Mouse (Mus musculus): ENCODE results near the gene Tex14.
"Not testable (repeated sequence)": the region's sequence is repeated elsewhere in the genome, so short reads cannot be mapped to it uniquely, and the experiment has no call there.

Gene Tex14

GRCm38 (mm10) chr11:87448476-87449199, 43.8 kb downstream of the Tex14 start:
- peak; percentile 42 to 65 for DNase-seq

- no peak for DNase-seq
Observed at GRCm38 (mm10) chr11:87449200-87449547, 44.3 kb downstream of the Tex14 start.

GRCm38 (mm10) chr11:87449847-87450246, 45.0 kb downstream of the Tex14 start:
- not testable (repeated sequence) for DNase-seq

DNA sequence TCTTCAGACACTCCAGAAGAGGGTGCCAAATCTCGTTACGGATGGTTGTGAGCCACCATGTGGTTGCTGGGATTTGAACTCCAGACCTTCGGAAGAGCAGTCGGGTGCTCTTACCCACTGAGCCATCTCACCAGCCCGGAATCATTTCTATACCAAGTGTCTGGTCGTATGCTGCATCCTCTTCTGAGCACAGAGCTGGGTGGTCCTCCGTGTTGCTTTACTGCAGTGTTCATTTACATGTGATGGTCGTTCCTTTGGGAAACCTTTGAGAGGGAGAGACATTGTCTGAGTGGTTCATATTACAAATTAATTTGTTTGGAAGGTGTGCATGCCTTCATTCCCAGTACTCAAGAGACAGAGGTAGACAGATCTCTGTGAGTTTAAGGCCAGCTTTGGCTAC, 47.9 kb downstream of the Tex14 start:
- DNase-seq: not testable (repeated sequence)

DNA sequence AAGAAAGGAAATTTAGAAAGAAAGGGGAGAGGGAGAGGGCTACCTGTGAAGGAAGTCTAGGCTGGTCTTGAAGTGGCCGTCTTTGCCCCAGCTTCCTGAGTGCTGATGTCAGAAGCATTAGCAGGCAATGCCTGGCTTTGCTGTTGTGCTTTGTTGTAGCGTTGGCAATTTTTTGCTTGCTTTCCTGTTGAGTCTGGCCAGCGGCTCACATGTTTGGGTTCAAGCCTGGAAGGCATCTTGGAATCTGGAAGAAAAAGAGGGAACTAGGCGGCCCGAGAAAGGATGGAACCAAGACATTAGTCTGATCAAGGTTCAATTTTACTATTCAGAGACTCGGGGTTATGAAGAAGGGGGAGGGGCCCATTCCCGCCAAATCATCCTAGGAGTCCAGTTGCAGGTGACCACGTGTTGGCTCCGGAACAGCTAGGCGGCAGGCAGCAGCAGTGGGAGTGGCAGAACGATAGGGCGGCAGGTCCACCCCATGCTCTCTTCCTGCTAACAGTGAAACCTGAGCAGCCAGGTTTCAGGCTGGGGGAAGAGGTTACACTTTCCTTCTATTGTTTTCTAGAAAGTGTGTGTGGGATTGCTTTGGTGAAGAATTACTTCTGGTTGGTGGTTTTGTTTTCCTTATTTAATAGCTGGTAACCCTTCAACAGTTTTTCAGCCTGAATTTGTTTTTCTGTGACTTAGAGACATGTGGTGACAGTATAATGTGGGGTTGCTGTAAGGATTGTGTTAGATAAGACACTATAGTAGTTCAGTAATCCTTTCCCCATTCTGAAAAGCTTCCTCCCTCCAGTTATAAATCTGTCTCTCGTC, 48.6 kb downstream of the Tex14 start:
- DNase-seq: no peak

- no peak for DNase-seq
Observed at GRCm38 (mm10) chr11:87454035-87454690, 49.3 kb downstream of the Tex14 start.

DNA sequence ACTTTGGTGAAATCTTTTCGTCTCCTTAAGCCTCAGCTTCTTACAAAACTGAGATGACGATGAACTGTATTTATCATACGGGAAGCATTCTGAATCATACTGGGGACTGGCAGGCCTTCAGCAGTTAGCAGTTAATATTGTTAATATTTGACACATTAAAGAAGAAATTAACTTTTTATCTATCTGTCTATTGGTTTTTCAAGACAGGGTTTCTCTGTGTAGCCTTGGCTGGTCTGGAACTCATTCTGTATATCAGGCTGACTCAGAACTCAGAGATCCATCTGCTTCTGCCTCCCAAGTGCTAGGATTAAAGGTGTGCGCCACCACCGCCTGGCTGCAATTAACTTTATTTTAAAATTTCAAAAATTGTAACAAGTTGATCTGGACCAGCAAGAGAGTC, 50.7 kb downstream of the Tex14 start:
- DNase-seq: no peak

- no peak for DNase-seq
Observed at GRCm38 (mm10) chr11:87455984-87456383, 51.1 kb downstream of the Tex14 start.

GRCm38 (mm10) chr11:87460566-87460965, 55.7 kb downstream of the Tex14 start:
- no peak for DNase-seq

DNA sequence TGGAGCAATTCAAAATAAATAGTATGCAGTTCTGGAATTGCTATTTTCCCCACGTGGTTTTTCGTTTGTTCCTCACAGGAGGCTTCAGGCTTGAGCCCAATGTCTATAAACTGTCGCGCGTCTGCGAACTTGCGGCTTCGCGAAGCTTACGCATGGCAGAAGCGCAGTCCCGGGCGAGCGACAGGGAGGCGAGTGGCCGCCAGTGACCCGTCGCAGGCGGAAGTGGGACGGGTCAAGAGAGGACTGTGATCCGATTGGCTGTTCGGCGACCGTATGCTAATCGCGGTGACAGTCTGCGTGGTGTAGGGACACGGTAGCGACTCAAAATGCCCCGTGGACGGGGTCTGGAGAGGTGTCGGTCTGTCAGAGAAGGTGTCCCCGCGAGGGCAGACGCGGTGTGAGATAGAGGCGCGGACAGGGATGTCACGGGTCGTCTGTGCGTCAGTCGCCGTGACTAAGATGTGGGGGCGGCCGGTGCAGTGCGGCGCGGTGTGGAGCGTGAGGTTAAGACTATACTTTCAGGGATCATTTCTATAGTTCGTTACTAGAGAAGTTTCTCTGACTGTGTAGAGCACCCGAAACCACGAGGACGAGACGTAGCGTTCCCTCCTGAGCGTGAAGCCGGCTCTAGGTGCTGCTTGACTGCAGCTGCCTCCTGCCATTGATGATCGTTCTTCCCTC, 57.1 kb downstream of the Tex14 start:
- peak; percentile 81 to 88 for DNase-seq

DNA sequence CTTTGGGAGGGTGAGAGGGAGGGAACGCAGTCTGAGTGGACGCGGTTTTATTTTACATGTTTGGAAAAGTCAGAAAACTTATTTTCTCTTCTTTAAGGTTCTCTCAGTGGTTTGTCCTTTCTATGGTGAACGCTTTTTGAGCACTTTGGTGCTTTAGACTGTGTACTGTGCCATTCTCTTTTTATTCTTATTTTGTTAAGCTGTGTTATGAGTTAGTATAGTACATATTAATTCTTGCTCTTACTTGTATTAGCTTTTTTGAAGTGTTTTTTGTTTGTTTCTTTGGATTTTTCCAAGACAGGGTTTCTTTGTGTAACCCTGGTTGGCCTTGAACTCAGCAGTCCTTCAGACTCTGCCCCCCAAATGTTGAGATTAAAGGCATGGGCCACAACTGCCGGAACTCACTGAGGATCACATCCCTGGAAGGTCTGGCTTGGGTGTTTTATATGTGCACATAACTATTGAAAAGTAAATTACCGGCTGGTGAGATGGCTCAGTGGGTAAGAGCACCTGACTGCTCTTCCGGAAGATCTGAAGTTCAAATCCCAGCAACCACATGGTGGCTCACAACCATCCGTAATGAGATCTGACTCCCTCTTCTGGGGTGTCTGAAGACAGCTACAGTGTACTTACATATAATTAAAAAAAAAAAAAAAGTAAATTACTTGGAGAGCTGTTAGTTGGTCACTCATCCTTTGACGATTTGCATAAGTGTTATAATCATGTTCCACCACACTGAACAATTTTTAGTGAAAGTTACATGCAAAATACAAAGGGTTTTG, 57.8 kb downstream of the Tex14 start:
- DNase-seq: no peak

DNA sequence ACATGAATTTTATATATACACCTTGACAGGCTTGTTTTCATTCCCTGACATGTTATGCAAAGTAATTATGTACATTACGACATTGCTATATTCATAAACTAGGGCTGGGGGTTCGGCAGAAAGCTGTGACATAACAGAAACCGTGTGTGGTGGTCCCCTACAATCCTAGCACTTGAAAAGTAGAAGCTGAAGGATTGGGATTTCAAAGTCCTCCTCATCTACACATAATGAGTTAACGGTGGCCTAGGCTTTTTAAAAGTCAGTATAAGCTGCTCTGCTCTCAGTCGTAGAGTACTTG, 58.3 kb downstream of the Tex14 start:
- no peak for DNase-seq

- not testable (repeated sequence) for DNase-seq
Observed at GRCm38 (mm10) chr11:87463792-87464430, 59.0 kb downstream of the Tex14 start.

DNA sequence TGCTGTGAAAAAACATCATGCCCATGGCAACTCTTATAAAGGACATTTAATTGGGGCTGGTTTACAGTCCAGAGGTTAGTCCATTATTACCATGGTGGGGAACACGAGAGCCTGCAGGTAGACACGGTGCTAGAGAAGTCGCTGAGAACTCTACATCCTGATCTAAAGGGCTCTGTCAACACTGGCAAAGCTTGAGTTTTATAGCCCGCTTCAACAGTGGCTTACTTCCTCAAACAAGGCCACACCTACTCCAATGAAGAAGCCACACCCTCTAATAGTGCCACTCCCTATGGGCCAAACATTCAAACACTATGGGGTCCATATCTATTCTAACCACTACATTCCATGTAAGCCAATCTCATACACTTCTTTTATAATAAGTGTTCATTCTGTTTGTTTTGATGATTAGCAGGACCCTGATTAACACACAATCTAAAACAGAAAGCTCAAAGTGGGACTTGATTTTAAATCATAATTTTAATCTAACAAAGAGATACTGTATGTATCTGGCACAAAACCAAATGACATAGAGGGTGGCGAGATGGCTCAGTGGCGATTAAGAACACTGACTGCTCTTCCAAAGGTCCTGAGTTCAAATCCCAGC, 61.2 kb downstream of the Tex14 start:
- DNase-seq: no peak

DNA sequence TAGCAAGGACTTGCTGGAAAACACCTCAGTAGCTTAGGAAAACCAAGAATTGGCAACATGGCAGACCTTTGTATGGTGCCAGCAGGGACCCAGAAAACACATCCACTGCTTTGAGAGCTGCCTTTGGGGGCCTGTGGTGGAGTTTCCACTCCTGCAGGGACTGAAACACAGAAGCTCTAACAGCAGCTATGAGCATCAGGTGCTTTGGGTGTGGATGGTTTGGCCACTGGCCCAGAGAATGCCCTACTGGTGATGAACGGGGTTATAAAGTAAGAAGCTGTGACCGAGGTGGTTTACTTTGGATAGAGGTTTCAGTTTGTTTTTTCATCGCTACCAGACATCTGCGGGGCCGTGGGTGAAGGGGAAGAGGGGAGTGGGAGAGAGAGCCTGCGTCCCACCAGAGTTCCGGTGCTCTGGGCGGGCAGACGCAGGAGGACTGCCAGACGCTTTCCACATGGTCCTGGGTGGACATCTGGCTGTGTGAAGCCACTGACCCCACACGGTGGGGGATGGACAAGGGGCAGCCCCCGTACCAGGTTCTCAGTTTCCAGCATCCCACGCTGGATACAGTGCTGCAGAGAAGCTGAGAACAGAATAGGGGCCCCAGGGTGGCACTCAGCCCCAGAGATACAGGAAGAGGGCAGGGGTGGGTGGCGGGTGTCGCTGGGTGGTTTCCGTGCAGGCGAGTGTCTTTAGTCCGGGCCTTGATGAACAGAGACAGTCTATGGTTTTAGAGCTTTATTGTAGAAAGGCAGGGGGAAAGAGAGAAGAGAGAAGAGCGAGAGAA, 62.8 kb downstream of the Tex14 start:
- DNase-seq: no peak

DNA sequence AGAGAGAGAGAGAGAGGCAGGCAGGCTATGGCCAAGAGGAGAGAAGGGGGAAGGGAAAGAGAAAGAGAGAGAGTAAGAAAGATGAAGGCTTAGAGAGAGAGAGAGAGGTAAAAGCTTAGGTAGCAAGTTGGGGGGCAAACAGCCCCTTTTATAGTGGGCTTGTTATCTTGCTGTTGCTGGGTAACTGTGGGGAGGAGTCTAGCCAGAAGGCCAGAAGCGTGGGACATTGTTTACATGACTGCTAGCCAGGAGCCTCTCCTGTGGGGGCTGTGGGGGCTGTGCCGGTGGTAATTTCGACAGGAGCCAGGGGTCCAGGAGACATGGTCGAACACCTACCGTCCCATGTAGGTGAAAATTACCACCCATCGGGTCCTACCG, 63.4 kb downstream of the Tex14 start:
- no peak for DNase-seq

DNA sequence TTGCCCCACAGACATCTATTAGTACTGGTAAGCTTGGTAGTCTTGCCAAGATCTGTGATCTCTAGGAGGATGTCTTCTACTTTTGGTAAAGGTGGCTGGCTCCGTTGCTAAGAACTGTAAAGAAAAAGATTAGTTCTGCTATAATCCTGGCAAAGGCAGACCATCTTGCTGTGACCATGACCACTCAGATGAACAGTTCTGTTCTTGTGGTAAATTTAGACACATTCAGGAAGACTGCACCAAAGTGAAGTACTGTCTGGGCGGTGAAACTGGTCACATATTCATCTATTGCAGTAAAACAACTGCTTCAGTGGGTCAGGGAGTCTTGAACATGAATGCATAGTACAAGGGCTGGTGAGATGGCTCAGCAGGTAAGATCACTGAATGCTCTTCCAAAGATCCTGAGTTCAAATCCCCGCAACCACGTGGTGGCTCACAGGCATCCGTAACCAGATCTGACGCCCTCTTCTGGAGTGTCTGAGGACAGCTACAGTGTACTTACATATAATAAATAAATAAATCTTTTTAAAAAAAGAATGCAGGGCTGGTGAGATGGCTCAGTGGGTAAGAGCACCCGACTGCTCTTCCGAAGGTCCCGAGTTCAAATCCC, 63.9 kb downstream of the Tex14 start:
- no peak for DNase-seq

DNA sequence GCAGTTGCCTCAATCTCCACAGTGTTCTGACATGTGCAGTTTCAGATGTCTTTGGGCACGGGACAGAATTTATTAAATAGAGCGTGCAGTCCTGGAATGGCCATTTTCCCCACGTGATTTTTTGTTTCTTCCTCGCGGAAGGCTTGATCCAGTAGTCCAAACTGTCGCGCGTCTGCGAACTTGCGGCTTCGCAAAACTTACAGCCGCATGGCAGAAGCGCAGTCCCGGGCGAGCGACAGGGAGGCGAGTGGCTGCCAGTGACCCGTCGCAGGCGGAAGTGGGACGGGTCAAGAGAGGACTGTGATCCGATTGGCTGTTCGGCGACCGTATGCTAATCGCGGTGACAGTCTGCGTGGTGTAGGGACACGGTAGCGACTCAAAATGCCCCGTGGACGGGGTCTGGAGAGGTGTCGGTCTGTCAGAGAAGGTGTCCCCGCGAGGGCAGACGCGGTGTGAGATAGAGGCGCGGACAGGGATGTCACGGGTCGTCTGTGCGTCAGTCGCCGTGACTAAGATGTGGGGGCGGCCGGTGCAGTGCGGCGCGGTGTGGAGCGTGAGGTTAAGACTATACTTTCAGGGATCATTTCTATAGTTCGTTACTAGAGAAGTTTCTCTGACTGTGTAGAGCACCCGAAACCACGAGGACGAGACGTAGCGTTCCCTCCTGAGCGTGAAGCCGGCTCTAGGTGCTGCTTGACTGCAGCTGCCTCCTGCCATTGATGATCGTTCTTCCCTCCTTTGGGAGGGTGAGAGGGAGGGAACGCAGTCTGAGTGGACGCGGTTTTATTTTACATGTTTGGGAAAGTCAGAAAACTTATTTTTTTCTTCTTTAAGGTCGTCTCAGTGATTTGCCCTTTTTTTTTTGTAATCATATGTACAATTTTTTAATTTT, 66.2 kb downstream of the Tex14 start:
- DNase-seq: peak; percentile 75 to 79

DNA sequence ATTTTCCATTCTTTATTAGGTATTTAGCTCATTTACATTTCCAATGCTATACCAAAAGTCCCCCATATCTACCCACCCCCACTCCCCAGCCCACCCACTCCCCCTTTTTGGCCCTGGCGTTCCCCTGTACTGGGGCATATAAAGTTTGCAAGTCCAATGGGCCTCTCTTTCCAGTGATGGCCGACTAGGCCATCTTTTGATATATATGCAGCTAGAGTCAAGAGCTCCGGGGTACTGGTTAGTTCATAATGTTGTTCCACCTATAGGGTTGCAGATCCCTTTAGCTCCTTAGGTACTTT, 66.8 kb downstream of the Tex14 start:
- DNase-seq: not testable (repeated sequence)

DNA sequence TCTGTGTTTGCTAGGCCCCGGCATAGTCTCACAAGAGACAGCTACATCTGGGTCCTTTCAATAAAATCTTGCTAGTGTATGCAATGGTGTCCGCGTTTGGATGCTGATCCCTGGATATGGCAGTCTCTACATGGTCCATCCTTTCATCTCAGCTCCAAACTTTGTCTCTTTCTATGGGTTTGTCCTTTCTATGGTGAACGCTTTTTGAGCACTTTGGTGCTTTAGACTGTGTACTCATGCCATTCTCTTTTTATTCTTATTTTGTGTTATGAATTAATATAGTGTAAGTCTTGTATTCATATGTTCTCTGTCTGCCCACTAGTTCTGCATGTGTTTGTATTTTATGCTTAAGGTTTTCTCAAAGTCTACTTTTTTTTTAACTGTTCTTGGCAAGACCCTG, 67.2 kb downstream of the Tex14 start:
- not testable (repeated sequence) for DNase-seq
